Mouse (Mus musculus) small intestine, adult 2 months (tissue): ENCODE results near the gene Cym.

Experiments used
- CTCF ChIP-seq: fragments of 200-500 bp; IDR thresholded peaks from 2 replicates; pipeline ENCODE4 v1.5.1; 2012; ENCODE audit warnings: low read depth, mild to moderate bottlenecking, control low read depth, inconsistent platforms, low read length, moderate library complexity, mixed read lengths; ENCODE audit not compliant: insufficient replicate concordance, insufficient read length; ENCODE audit errors: extremely low read depth
- POLR2A ChIP-seq: fragments of 200-500 bp; IDR thresholded peaks from 2 replicates; pipeline ENCODE4 v1.6.1; 2012; ENCODE audit warnings: low read depth, mild to moderate bottlenecking, control low read depth, inconsistent platforms, low read length, moderate library complexity

DNA sequence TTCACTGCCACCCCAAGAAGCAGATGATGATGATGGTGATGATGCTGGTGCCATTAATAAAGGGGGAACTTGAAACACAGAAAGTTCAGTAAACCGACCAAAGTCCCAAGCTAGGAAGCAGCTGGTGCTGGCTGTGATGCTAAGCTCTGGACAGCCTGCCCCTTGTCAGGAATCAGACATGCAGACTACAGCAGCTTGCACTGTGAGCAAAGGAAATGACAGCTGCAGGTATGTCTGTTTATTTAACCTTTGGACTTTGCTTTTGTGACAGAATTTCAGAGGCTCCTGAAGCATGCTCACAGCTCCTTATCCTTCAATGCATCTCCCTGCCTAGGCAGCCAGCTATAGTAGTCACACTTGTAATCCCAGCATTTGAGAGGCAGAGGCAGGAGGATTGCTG lies 9.0 kb upstream of the Cym start, which contains the start of gene A630076J17Rik:
- TF ChIP-seq CTCF (no peak), POLR2A (no peak)
